Mouse (Mus musculus): ENCODE data around the gene Pdzk1ip1.

GRCm38 (mm10) chr4:115091806-115092205, 3.3 kb downstream of the Pdzk1ip1 start:
- TF ChIP-seq POLR2A (IDR thresholded peaks at IDR 0.05; ENCODE audit: borderline replicate concordance, low read depth, low read length), result no peak
- TF ChIP-seq CTCF (IDR thresholded peaks at IDR 0.05; ENCODE audit: low read depth, low read length), result no peak

Measured in bone marrow macrophage, adult 2 months (primary cell).